Mouse (Mus musculus) embryonic facial prominence, embryonic 14.5 days (tissue): ENCODE measurements at regions not wholly inside any gene's neighbourhood (a gene's known extent, or its start where the extent isn't known, plus 50 kb on each side); places are given as distances from the start of the nearest gene placed in this dataset.

Experiments
- ATAC-seq: fragments of 200-750 bp; cut with Nextera tagmentation; 2 replicates; pipeline ENCODE4 v1.8.0; 2017; ENCODE audit warnings: low read depth, moderate number of reproducible peaks, moderate TSS enrichment
- DNase-seq: peaks from one replicate; pipeline ENCODE4 v3.0.0-alpha.2; 2015; ENCODE audit warnings: low spot score
- H3K27ac ChIP-seq: fragments of 300-500 bp; sonication (generic); replicated peaks from 2 replicates; pipeline ENCODE4 v1.5.1; 2014; ENCODE audit warnings: low read depth, mild to moderate bottlenecking, low read length, moderate library complexity
- H3K27me3 ChIP-seq: fragments of 300-500 bp; sonication (generic); replicated peaks from 2 replicates; pipeline ENCODE4 v1.6.1; 2014; ENCODE audit warnings: low read length; ENCODE audit not compliant: control insufficient read depth, insufficient read depth
- H3K36me3 ChIP-seq: fragments of 300-500 bp; sonication (generic); 2 replicates; pipeline ENCODE4 v1.6.1; 2014; ENCODE audit warnings: low read length, mixed read lengths; ENCODE audit not compliant: control insufficient read depth, insufficient read depth
- H3K4me1 ChIP-seq: fragments of 300-500 bp; sonication (generic); 2 replicates; pipeline ENCODE4 v1.6.1; 2014; ENCODE audit warnings: antibody characterized with exemption, low read length; ENCODE audit not compliant: control insufficient read depth, insufficient read depth
- H3K4me2 ChIP-seq: fragments of 300-500 bp; sonication (generic); 2 replicates; pipeline ENCODE4 v1.6.1; 2014; ENCODE audit warnings: low read depth, mild to moderate bottlenecking, low read length, moderate library complexity, mixed read lengths
- H3K4me3 ChIP-seq: fragments of 300-500 bp; sonication (generic); 2 replicates; pipeline ENCODE4 v1.5.1; 2014; ENCODE audit warnings: low read depth, mild to moderate bottlenecking, low read length
- H3K9ac ChIP-seq: fragments of 300-500 bp; sonication (generic); 2 replicates; pipeline ENCODE4 v1.6.1; 2014; ENCODE audit warnings: low read depth, mild to moderate bottlenecking, low read length, moderate library complexity, mixed read lengths
- H3K9me3 ChIP-seq: fragments of 300-500 bp; sonication (generic); 2 replicates; pipeline ENCODE4 v1.6.1; 2016; ENCODE audit warnings: low read length; ENCODE audit not compliant: control insufficient read depth
- WGBS: fragments of 180-500 bp; shearing (Covaris S2); extraction: QIAGEN DNeasy Blood & Tissue Kit; methylation state at CpG from one replicate; pipeline ENCODE4 v1.1.7; 2014; 5-methylcytosine and 5-hydroxymethylcytosine counted together

DNA sequence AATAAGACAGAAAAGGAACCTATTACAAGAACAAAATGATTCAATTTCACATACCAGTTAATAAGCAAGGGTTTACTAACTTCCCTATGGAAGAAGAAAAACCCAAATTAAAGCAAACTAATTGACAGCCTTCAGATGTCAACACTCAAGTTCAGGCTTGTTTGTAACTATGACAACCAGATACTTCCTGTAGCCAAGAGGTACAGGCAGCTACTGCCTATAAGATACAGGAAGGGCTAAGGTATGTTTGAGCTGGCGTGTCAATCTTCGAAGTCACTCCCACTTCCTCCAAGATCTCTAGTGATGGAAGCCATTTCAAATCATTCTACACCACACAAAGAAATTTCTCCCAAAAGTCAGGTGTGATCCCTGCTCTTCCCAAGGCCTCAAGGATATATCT lies 198.1 kb upstream of the Klf14 start:
- H3K4me2 ChIP-seq: no peak overlapping the region

DNA sequence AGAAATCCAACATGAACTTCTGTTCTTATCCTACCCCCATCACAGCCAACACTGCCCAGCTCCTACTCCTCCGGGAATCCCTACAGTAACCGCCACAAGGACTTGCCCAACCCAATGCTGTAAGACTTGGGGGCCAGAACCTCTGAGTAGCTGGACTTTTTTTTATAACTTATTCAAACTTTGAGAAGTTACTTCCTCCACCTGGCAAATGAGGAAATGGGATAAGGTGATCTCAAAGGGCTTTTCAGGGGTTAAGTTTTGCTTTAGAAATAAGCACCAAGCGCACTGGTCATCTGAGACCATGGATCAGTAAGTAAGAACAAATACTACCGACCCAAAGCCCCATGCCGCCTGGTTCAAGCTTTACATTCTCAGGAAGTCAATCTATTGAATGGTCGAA lies 198.6 kb upstream of the Klf14 start:
- Histone ChIP-seq H3K4me3 (no peak overlapping the region), H3K36me3 (no peaks in the 10 kb centered on the region), H3K9me3 (no peaks in the 10 kb centered on the region), H3K27ac (no peak overlapping the region), H3K4me2 (no peak overlapping the region), H3K27me3 (no peaks in the 10 kb centered on the region), H3K4me1 (peaks cover 4% of the 10 kb centered on the region; the same call in 1 of the 2 replicates), H3K9ac (no peak overlapping the region)
- 84% methylated on average over 6 of the region's 6 CpGs for WGBS
- ATAC-seq (no peak), DNase-seq (no peak)

More for the DNA sequence above, 198.1 kb upstream of the Klf14 start:
- Histone ChIP-seq H3K27me3 (no peaks in the 10 kb centered on the region), H3K9me3 (no peaks in the 10 kb centered on the region), H3K4me1 (peaks cover 4% of the 10 kb centered on the region; the same call in 1 of the 2 replicates), H3K4me3 (no peak overlapping the region), H3K9ac (no peak overlapping the region), H3K27ac (no peak overlapping the region), H3K36me3 (no peaks in the 10 kb centered on the region)
- WGBS: 92% methylated on average over 2 of the region's 2 CpGs
- DNase-seq (no peak), ATAC-seq (no peak)

DNA sequence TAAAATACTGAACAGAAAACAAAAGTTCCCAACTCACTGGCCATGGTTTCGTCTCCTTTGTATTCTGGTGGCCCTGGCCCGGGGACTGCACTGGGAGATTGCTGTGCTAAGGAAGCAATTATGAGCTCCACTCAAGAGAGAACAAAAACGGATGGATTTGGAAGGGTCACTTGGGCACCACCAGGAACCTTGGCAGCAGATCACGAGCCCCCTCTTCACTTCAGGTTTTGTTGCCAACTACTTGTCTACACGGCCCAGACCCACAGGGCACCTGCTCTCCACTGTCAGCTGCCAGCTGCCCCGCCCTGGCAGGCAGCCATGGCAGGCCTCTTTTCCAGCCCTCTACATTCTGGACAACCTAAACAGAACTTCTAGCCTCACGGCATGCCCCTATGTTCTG lies 199.8 kb upstream of the Klf14 start:
- Histone ChIP-seq H3K27me3 (no peaks in the 10 kb centered on the region), H3K4me3 (no peak overlapping the region), H3K27ac (no peak overlapping the region), H3K36me3 (no peaks in the 10 kb centered on the region), H3K4me1 (peaks cover 4% of the 10 kb centered on the region; the same call in 1 of the 2 replicates), H3K9me3 (no peaks in the 10 kb centered on the region), H3K4me2 (no peak overlapping the region), H3K9ac (no peak overlapping the region)
- ATAC-seq: peak; percentile 56; the same call in 1 of the 2 replicates
- 68% methylated on average over 7 of the region's 7 CpGs for WGBS
- DNase-seq: peak; percentile 58

GRCm38 (mm10) chr6:31159240-31159639 lies 200.4 kb upstream of the Klf14 start:
- DNase-seq (peak; percentile 76), ATAC-seq (peak; percentile 73; the same call in 1 of the 2 replicates)
- no peaks in the 10 kb centered on the region for H3K36me3 ChIP-seq

DNA sequence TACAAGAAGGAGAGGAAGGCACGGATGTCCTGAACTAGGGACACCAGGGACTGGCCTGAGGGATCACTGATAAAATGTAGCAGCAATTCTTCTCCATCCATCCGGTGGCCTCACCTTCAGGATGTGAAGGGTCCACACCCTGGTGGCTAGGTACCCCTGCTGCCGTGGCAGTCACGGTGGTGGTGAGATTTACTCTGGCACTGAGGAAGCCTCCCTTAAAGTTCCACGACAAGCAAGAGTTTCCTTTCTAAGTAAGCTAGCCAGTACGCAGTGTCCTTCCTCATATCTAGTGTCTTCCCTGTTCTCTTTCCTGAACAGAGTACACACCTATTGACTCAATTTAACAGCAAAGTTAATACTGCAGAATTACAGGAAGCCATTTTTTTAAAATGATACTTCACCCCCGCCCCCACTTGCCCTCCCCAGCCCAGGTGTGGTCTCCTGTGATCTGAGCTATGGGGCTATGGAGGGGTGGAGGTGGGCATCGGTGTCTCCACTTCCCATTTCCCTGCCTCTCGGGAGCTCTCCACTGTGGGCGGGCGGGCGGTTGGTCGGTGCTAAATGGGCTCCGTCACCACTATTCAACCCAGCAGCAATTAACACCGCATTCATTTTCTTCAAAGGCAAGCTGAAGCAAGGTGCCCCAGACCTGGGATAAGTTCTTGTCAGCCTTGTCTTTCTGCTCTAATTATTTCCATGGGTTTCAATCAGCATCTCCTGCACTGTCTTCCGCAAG lies 201.2 kb upstream of the Klf14 start:
- Histone ChIP-seq H3K4me2 (no peak overlapping the region), H3K4me3 (no peak overlapping the region), H3K9me3 (no peaks in the 10 kb centered on the region), H3K36me3 (no peaks in the 10 kb centered on the region), H3K4me1 (peaks cover 4% of the 10 kb centered on the region; the same call in 1 of the 2 replicates), H3K9ac (no peak overlapping the region), H3K27ac (no peak overlapping the region), H3K27me3 (no peaks in the 10 kb centered on the region)
- 70% methylated on average over 16 of the region's 16 CpGs for WGBS
- ATAC-seq: no peak
- no peak for DNase-seq

More at GRCm38 (mm10) chr6:31159240-31159639, 200.4 kb upstream of the Klf14 start:
- Histone ChIP-seq H3K9ac (no peak overlapping the region), H3K4me3 (no peak overlapping the region), H3K4me1 (peaks cover 4% of the 10 kb centered on the region; the same call in 1 of the 2 replicates), H3K9me3 (no peaks in the 10 kb centered on the region), H3K27me3 (no peaks in the 10 kb centered on the region), H3K27ac (no peak overlapping the region), H3K4me2 (no peak overlapping the region)
- 49% methylated on average over 8 of the region's 8 CpGs for WGBS

- WGBS: 78% methylated on average over 22 of the region's 22 CpGs
- no peaks in the 10 kb centered on the region for H3K36me3 ChIP-seq
- H3K27ac ChIP-seq: no peak overlapping the region
- H3K4me1 ChIP-seq: peaks cover 4% of the 10 kb centered on the region; the same call in 1 of the 2 replicates
- no peaks in the 10 kb centered on the region for H3K27me3 ChIP-seq
- DNase-seq (no peak), ATAC-seq (no peak)
- H3K4me2 ChIP-seq: no peak overlapping the region
- no peak overlapping the region for H3K4me3 ChIP-seq
- H3K9me3 ChIP-seq: no peaks in the 10 kb centered on the region
- no peak overlapping the region for H3K9ac ChIP-seq
Measured at GRCm38 (mm10) chr6:31161445-31162340, 202.8 kb upstream of the Klf14 start.

DNA sequence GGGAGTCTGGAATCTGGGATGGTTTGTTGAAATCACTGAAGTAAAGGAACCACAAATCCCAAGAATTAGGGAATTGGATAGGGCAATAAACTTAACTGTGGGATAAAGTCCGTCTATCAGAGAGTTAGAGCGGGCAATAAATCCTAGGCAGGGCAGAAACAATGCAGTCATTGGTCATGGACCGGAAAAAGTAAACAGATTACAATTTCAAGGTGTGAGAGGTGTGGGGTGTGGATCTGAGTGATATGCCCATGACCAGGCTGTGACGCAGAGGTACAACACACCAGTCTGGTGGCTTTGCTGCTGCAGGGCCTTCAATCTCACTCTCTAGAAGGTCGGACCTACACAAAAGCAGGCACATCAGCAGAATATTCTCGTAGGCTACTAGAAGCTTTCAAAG lies 206.1 kb upstream of the Klf14 start:
- 82% methylated on average over 6 of the region's 6 CpGs for WGBS
- H3K4me3 ChIP-seq: no peak overlapping the region
- H3K9ac ChIP-seq: no peak overlapping the region
- H3K27me3 ChIP-seq: no peaks in the 10 kb centered on the region
- ATAC-seq: no peak
- H3K9me3 ChIP-seq: no peaks in the 10 kb centered on the region
- no peaks in the 10 kb centered on the region; the same call in 1 of the 2 replicates for H3K4me1 ChIP-seq
- H3K27ac ChIP-seq: no peak overlapping the region
- H3K36me3 ChIP-seq: no peaks in the 10 kb centered on the region
- H3K4me2 ChIP-seq: no peak overlapping the region
- DNase-seq: no peak

DNA sequence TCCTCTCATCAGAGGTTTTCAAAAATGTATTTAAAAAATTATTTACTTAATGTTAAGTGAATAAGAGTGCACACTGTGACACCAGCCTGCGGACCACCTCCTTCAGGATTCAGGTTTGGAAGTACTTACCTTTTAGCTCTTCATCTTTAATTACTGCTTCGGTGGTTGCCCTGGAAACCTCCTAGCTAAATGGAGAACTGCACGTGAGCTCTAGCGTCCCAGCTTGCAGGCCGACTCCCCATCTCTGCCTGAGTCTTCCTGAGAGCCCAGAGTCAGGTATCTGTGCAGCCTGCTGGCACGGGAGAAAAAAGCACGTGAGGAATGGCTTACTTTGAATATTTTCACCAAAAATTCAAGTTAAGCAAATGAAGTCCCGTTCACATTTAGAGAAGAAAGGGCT lies 207.5 kb upstream of the Klf14 start:
- no peak for ATAC-seq
- no peaks in the 10 kb centered on the region for H3K27me3 ChIP-seq
- no peak overlapping the region for H3K4me3 ChIP-seq
- H3K9me3 ChIP-seq: no peaks in the 10 kb centered on the region
- 57% methylated on average over 8 of the region's 8 CpGs for WGBS
- H3K4me2 ChIP-seq: no peak overlapping the region
- no peak for DNase-seq
- no peak overlapping the region for H3K9ac ChIP-seq
- no peak overlapping the region for H3K27ac ChIP-seq
- no peaks in the 10 kb centered on the region for H3K4me1 ChIP-seq
- H3K36me3 ChIP-seq: no peaks in the 10 kb centered on the region
